Mouse (Mus musculus) spleen, postnatal 10 days (tissue): ENCODE measurements around the gene Mat2a.

ENCODE experiments used
- DNase-seq, 2 experiments: peaks; one replicate each; pipeline ENCODE4 v3.0.0; 2021 to 2022; ENCODE audit warnings: low spot score in 2 of 2

The Mat2a gene

DNA sequence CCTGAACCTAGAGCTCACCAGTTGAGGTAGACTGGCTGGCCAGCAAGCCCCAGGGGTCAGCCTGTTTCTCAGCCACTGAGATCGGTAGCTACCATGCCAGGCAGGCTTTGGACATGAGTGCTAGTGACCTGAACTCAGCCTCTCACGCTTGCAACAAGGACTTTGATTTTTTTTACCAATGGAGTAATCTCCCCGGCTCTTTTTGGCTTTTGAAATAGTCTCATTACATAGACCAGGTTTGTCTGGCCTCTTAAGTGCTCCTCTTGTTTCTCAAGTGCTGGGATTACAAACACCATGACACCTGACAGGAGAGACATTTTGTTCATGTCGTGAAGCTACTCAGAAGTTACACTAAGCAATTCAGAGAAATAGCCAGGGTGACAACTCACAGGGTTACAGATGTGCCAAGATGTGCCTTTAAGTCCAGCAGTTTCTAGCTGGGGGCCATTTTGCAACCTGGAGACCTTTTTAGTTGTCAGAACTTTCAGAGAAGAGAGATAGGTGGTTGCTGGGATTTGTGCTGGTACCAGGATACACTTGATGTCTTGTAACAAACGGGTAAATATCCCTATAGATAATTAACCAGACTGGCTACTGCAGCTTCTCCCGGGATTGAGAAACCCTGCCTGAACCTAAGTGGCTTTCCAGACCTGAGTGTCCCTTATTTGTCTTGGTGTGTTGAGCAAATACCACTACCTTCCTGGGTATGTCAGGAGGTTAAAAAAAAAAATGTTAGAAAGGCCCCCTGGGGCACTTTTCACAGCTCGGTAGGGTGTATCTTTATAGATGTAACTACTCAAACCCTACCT is 23.2 kb downstream of the Mat2a start:
- DNase-seq = no peak

GRCm38 (mm10) chr6:72415181-72415580 is 24.2 kb downstream of the Mat2a start:
- DNase-seq = no peak

DNA sequence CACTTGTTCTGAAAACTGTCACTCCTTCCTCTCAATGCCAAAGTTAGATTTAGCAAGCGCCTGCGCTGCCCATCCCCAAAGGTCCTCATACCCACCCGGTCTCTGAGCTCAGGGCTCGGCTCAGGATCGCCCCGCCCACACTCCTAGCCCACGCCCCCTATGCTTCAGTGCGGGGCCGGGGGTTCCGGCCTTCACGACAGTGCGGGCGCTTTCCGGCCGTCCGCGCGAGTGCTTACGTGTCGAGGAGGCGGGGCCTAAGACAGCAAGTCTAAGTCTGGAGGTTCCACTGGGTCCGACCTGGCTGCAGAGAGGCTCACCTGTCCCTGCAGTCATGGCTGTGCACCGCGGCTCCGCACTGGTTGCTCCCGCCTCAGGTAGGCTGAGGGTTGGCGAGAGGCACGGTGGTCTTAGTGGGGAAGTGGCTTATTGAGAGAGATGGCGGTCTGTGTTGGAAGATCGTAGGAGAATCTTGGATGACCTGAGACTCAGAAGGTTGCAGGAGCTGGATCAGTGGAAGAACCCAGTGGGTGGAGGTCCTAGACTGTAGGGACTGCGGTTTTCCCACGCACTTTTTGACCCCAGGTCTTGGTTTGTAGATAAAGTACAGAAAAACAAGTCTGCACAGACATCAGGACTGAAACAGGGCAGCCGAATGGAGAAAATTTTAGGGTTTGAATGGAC is 25.1 kb downstream of the Mat2a start, which contains the start of gene Ggcx:
Gene Ggcx (plus strand): TSS at position 233 of the 681 bp plus-strand sequence.
- peak; percentile 94 to 97 for DNase-seq

- DNase-seq = no peak
These were observed 28.8 kb downstream of the Mat2a start for GRCm38 (mm10) chr6:72410518-72410917.

GRCm38 (mm10) chr6:72410003-72410402 is 29.4 kb downstream of the Mat2a start:
- DNase-seq = peak in 1 of 2 experiments; percentile 31

- peak; percentile 56 to 83 for DNase-seq
These were observed 29.8 kb downstream of the Mat2a start for GRCm38 (mm10) chr6:72409567-72409966.

DNA sequence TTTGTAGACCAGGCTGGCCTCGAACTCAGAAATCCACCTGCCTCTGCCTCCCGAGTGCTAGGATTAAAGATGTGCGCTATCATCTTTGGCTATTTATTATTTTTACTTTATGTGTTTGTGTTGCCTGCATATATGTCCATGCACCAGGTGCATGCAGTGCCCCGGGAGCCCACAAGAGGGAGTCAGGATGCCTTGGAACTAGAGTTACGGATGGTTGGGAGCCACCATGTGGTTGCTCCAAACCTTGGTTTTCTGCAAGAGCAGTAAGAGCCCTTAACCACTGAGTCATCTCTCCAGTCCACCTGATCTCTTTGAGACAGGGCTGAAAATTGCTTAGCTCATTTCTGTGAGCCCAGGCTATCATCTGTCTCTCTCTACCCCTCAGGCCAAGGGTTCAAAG is 32.2 kb downstream of the Mat2a start:
- DNase-seq = peak; percentile 82 to 90

- DNase-seq = no peak
These were observed 34.0 kb downstream of the Mat2a start for GRCm38 (mm10) chr6:72405356-72405755.

GRCm38 (mm10) chr6:72401875-72402274 is 37.5 kb downstream of the Mat2a start:
- DNase-seq = peak; percentile 81 to 90

DNA sequence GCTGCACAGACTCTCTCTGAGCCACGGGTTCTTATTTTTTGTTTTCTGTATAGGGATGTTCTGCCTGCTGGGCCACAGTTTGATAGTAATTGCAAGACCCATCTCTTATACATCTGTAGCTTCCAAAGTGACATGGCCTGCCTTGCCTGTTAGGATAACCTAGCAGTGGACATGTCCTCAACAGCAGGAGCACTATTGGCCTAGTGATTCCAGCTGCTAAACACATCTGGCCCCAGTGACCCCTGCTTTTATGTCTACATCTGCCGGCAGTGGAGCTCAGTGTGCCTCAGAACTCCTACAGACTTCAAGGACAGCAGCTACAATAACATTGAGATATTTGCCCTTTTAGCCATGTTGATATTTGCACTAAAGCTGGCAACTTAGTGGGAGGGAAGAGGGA is 39.4 kb downstream of the Mat2a start:
- DNase-seq = no peak

DNA sequence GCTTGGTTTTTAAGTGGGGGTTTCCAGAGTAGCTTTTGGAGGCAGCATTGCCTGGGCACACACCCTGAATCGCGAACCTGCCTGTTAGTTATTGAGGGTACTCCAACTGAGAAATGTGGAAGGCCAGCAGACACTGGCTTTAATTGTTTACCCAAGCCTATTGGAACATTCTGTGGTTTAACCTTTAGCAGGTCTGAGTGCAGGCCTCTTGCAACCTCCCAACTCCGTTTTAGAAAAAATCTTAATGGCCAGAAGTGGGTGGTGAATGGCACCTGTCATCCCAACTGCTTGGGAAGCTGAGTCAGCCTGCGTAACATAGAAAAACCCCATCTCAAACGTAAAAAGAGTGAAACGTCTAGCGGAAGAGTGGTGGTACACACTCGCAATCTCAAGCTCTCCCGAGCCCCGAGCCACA is 42.5 kb downstream of the Mat2a start:
- DNase-seq = no peak

GRCm38 (mm10) chr6:72392341-72392740 is 47.0 kb downstream of the Mat2a start:
- DNase-seq = no peak

DNA sequence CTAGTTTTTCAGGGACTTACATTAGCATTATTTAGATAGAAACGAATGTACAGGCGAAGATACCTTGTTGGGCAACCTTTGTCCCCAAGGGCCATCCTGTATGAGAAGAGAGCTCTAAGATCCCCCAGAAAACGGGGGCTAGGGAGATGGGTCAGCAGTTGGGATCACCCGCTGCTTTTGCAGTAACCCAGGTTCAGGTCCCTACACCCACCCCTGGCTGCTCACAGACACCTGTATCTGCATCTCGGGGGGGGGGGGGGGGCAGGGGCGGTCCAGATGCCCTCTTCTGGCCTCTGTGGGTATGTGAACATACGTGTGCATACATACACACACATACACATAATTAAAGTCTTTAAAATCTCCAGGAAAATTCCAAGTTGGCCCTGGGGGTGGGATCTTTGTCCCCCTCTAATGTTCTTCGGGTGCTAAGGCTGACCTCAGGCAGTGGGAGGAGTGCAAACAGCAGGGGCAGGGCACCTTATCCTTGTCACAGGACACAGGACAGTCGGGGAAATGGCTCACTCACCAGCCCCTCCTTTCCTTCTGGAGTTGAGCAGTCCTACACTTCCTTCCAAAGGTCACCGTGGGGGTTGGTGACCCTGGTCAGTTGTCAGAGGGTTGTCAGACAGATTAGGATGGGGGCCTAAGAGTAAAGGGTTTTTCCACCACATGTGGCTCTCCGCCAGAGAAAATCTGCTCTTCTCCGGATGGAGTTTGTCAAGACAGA is 48.4 kb downstream of the Mat2a start:
- DNase-seq = peak; percentile 61 to 68

DNA sequence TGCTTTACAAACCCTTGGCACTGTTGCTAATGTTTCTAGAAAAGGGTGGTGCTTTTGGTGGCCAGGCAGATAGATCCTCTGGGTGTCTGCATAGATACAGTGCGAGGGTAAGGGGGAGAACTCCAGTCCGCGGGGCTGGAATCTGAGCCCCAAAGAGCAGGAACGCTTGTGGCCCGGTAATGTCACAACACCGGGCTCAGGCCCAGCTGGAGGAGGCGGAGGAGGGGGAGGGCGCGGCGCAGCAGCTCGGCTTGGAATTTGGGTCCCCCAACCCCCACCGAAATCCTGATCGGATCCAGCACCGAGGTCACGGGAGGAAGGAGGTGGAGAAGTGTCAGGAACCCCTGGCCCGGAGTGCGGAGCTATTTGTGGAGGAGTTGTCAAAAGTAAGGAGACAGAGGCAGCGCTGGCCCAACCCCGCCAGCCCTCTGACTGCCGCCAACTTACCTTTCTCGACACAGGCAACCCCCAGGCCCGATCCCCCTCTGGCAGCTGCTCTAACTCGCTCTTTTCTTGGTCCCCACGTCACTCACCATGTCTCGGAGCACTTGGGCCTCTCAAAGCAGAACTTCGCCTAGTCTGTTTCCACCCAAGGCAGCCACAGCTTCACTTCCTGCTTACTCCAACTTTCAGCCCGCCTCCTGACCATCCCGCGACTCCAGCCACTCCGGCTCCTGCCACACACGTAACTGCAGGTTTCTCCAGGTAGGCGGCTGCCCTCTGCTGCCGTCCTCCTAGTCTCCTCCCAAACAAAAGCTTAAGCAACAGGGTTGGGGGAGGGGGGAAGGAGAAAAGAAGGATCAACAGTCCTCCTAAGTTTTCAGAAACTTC is 49.2 kb downstream of the Mat2a start, which contains the start of gene Vamp8:
Gene Vamp8 (minus strand): TSS at position 763 of the 831 bp plus-strand sequence.
- peak; percentile 76 to 83 for DNase-seq

- peak in 1 of 2 experiments; percentile 81 for DNase-seq
These were observed 49.9 kb downstream of the Mat2a start for GRCm38 (mm10) chr6:72389471-72389940.

- DNase-seq = peak in 1 of 2 experiments; percentile 46
These were observed 50.5 kb downstream of the Mat2a start for GRCm38 (mm10) chr6:72388791-72389329.

DNA sequence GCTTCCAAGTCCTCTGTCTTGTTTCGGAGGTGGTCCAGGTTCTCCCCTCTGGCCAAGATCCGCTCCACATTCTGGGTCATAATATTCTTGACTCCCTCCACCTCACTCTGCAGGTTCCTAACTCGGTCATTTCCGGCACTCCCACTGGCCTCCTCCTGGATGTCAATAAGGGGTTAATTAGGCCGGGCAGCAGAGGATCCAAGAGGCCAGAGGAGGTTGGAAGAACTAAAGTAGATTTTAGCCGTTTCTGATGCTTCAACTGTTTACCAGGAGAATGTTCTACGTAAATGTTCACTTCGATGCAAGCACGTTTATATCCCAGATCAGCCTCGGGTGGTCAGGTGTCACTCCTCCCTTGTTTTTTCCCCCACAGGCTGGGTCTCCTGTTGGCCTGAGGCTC is 51.1 kb downstream of the Mat2a start:
- no peak for DNase-seq

DNA sequence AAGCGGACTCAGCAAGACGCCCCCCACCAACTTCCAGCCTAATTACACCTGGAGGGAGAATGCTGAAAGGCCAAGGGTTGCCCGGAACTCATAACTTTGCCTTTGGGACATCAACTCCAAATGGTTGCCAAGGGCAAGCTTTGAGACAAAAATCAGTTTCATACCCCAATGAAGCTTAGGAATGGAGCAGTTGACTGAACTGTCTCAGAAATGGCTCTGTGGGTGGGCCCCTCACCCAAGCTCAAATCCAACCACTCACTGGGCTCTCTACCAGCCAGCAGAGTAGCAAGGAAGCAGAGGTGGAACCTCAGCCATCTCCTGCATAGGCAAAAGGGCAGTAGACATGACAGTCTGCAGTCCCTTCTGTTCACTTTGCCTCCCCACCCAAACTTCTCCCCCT is 51.5 kb downstream of the Mat2a start:
- DNase-seq = no peak

- no peak for DNase-seq
These were observed 52.8 kb downstream of the Mat2a start for GRCm38 (mm10) chr6:72386561-72386960.

DNA sequence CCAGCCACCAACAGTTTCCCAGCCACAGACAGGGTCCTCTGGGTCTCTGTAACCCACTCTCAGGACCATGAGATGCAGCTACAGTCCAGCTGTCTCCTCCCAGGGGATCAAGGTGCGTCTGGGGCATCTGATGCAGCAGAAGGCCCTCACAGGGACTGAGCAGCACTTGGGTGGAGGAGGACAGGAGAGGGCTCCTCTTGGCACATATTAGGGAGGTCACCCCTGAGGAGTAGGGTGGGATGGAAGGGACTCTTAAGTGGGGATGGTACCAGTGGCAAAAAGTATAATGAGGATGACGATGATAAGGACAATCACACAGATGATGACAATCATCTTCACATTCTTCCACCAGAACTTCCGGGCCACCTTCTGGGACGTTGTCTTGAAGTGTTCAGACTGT is 54.1 kb downstream of the Mat2a start:
- no peak for DNase-seq

DNA sequence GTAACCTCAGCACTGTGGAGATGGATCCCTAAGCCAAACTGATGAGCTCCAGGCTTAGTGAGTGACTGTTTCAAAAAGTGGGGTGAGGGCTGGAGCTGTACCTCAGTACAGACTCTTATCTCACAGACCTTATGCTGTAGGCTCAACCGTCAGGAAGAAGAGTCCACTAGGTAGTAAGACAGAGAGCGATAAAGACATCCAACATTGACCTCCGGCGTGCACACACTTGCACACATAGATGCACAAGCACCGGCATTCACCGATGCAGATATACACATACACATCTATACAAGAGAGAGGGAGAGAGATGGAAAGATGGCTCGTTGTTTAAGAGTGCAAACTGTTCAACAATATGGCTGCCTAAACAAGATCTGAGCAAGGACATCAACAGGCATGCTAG is 55.4 kb downstream of the Mat2a start:
- DNase-seq = peak in 1 of 2 experiments; percentile 33
